Mouse (Mus musculus): ENCODE data around the gene Mms19. TPM values are rescaled to one million over a fixed set of nuclear protein-coding genes. Genes with fewer than 3 reads are reported as not detected.

Gene Mms19
- polyA plus RNA-seq, 1 experiment from 2014 or later = 41.5 TPM

Other genes with a start within 250 kb of the Mms19 start
- gene Slit1, start 237.5 kb downstream of the Mms19 start, polyA plus RNA-seq (2016; fragmentation: Nextera tagmentation; extraction: Ambion mirVana) = 1.4 and 1.9 TPM in 2 replicates
- gene Arhgap19, start 179.1 kb downstream of the Mms19 start, polyA plus RNA-seq (2016; fragmentation: Nextera tagmentation; extraction: Ambion mirVana) = 32.9 and 33.1 TPM in 2 replicates
- 7.9 and 8.9 TPM in 2 replicates for gene Frat1, start 151.2 kb downstream of the Mms19 start, polyA plus RNA-seq (2016; fragmentation: Nextera tagmentation; extraction: Ambion mirVana)
- gene Frat2, start 133.0 kb downstream of the Mms19 start, polyA plus RNA-seq (2016; fragmentation: Nextera tagmentation; extraction: Ambion mirVana) = 9.2 and 9.9 TPM in 2 replicates
- gene Rrp12, start 85.0 kb downstream of the Mms19 start, polyA plus RNA-seq (2016; fragmentation: Nextera tagmentation; extraction: Ambion mirVana) = 23.5 and 24.0 TPM in 2 replicates
- 595 TPM in 2 replicates for gene Pgam1, start 69.2 kb downstream of the Mms19 start, polyA plus RNA-seq (2016; fragmentation: Nextera tagmentation; extraction: Ambion mirVana)
- gene Exosc1, start 47.7 kb downstream of the Mms19 start, polyA plus RNA-seq (2016; fragmentation: Nextera tagmentation; extraction: Ambion mirVana) = 76.7 and 81.5 TPM in 2 replicates
- 93.0 and 94.2 TPM in 2 replicates for gene Zdhhc16, start 47.7 kb downstream of the Mms19 start, polyA plus RNA-seq (2016; fragmentation: Nextera tagmentation; extraction: Ambion mirVana)
- gene Ubtd1, start 606 bp upstream of the Mms19 start, polyA plus RNA-seq (2016; fragmentation: Nextera tagmentation; extraction: Ambion mirVana) = 20.3 and 20.5 TPM in 2 replicates
- 0.24 and 0.27 TPM in 2 replicates for gene Ankrd2, start 54.8 kb upstream of the Mms19 start, polyA plus RNA-seq (2016; fragmentation: Nextera tagmentation; extraction: Ambion mirVana)
- 1.3 and 1.9 TPM in 2 replicates for gene Hoga1, start 64.5 kb upstream of the Mms19 start, polyA plus RNA-seq (2016; fragmentation: Nextera tagmentation; extraction: Ambion mirVana)
- gene 4933411K16Rik, start 71.1 kb upstream of the Mms19 start, polyA plus RNA-seq (2016; fragmentation: Nextera tagmentation; extraction: Ambion mirVana) = not detected in 2 replicates
- gene Morn4, start 105.2 kb upstream of the Mms19 start, polyA plus RNA-seq (2016; fragmentation: Nextera tagmentation; extraction: Ambion mirVana) = 37.8 and 42.8 TPM in 2 replicates
- gene Pi4k2a, start 109.3 kb upstream of the Mms19 start, polyA plus RNA-seq (2016; fragmentation: Nextera tagmentation; extraction: Ambion mirVana) = 39.6 and 40.0 TPM in 2 replicates
- gene Avpi1, start 147.9 kb upstream of the Mms19 start, polyA plus RNA-seq (2016; fragmentation: Nextera tagmentation; extraction: Ambion mirVana) = 22.7 and 26.1 TPM in 2 replicates
- 10.8 and 16.8 TPM in 2 replicates for gene Marveld1, start 166.2 kb upstream of the Mms19 start, polyA plus RNA-seq (2016; fragmentation: Nextera tagmentation; extraction: Ambion mirVana)
- gene Zfyve27, start 182.8 kb upstream of the Mms19 start, polyA plus RNA-seq (2016; fragmentation: Nextera tagmentation; extraction: Ambion mirVana) = 32.5 and 36.5 TPM in 2 replicates
- gene Sfrp5, start 221.1 kb upstream of the Mms19 start, polyA plus RNA-seq (2016; fragmentation: Nextera tagmentation; extraction: Ambion mirVana) = 2.9 and 3.8 TPM in 2 replicates

Measured in embryonic facial prominence, embryonic 12.5 days (tissue).